Mouse (Mus musculus): Measurements from ENCODE around the gene Lrrk2. TPM values are rescaled to one million over a fixed set of nuclear protein-coding genes. Genes with fewer than 3 reads are reported as not detected.

Gene Lrrk2
- polyA plus RNA-seq, 1 experiment from 2014 or later = 4.2 TPM

GRCm38 (mm10) chr15:91658227-91658626 lies 14.7 kb upstream of the Lrrk2 start:
- H3K4me3 ChIP-seq (ENCODE audit: low read depth, low read length) = no peak overlapping the region
- WGBS = 88% methylated on average over 6 of the region's 6 CpGs
- TF ChIP-seq EP300 (optimal IDR thresholded peaks at IDR 0.05) = no peak
- H3K36me3 ChIP-seq (ENCODE audit: control insufficient read depth, insufficient read depth, low read length) = no peaks in the 10 kb centered on the region
- ATAC-seq (ENCODE audit: low FRiP score, low TSS enrichment) (no peak), DNase-seq (ENCODE audit: low spot score) (no peak)
- no peak overlapping the region for H3K4me2 ChIP-seq (replicated peaks; ENCODE audit: low read depth)
- H3K9ac ChIP-seq (ENCODE audit: low read length) = no peak overlapping the region
- no peak overlapping the region for H3K27ac ChIP-seq (replicated peaks)
- no peaks in the 10 kb centered on the region for H3K27me3 ChIP-seq (ENCODE audit: control insufficient read depth, insufficient read depth, low read length)
- H3K4me1 ChIP-seq (replicated peaks; ENCODE audit: control insufficient read depth, insufficient read depth) = no peaks in the 10 kb centered on the region
- no peaks in the 10 kb centered on the region for H3K9me3 ChIP-seq (ENCODE audit: control insufficient read depth, low read length)

- Histone ChIP-seq H3K36me3 (ENCODE audit: control insufficient read depth, insufficient read depth, low read length) (no peaks in the 10 kb centered on the region), H3K4me3 (ENCODE audit: low read depth, low read length) (no peak overlapping the region), H3K27me3 (ENCODE audit: control insufficient read depth, insufficient read depth, low read length) (no peaks in the 10 kb centered on the region), H3K4me2 (replicated peaks; ENCODE audit: low read depth) (no peak overlapping the region), H3K9ac (ENCODE audit: low read length) (no peak overlapping the region), H3K9me3 (ENCODE audit: control insufficient read depth, low read length) (no peaks in the 10 kb centered on the region), H3K4me1 (replicated peaks; ENCODE audit: control insufficient read depth, insufficient read depth) (no peaks in the 10 kb centered on the region), H3K27ac (replicated peaks) (no peak overlapping the region)
- DNase-seq (ENCODE audit: low spot score) (no peak), ATAC-seq (ENCODE audit: low FRiP score, low TSS enrichment) (no peak)
- TF ChIP-seq CTCF (IDR thresholded peaks at IDR 0.05; ENCODE audit: low read depth) (no peak), EP300 (optimal IDR thresholded peaks at IDR 0.05) (no peak)
- 79% methylated on average over 6 of the region's 6 CpGs for WGBS
Observed at GRCm38 (mm10) chr15:91660277-91661078, 12.5 kb upstream of the Lrrk2 start.

GRCm38 (mm10) chr15:91661079-91661369 lies 12.0 kb upstream of the Lrrk2 start:
- WGBS = 81% methylated on average over 6 of the region's 6 CpGs
- no peaks in the 10 kb centered on the region for H3K9me3 ChIP-seq (ENCODE audit: control insufficient read depth, low read length)
- DNase-seq (ENCODE audit: low spot score) (no peak), ATAC-seq (ENCODE audit: low FRiP score, low TSS enrichment) (no peak)
- no peak overlapping the region for H3K9ac ChIP-seq (ENCODE audit: low read length)
- no peaks in the 10 kb centered on the region for H3K4me1 ChIP-seq (replicated peaks; ENCODE audit: control insufficient read depth, insufficient read depth)
- no peak for TF ChIP-seq EP300 (optimal IDR thresholded peaks at IDR 0.05)
- no peak for TF ChIP-seq CTCF (IDR thresholded peaks at IDR 0.05; ENCODE audit: low read depth)
- no peak overlapping the region for H3K4me2 ChIP-seq (replicated peaks; ENCODE audit: low read depth)
- no peak overlapping the region for H3K27ac ChIP-seq (replicated peaks)
- no peak overlapping the region for H3K4me3 ChIP-seq (ENCODE audit: low read depth, low read length)
- H3K27me3 ChIP-seq (ENCODE audit: control insufficient read depth, insufficient read depth, low read length) = no peaks in the 10 kb centered on the region
- no peaks in the 10 kb centered on the region for H3K36me3 ChIP-seq (ENCODE audit: control insufficient read depth, insufficient read depth, low read length)

- H3K27me3 ChIP-seq (ENCODE audit: control insufficient read depth, insufficient read depth, low read length) = no peaks in the 10 kb centered on the region
- no peaks in the 10 kb centered on the region for H3K9me3 ChIP-seq (ENCODE audit: control insufficient read depth, low read length)
- no peak for TF ChIP-seq EP300 (optimal IDR thresholded peaks at IDR 0.05)
- no peak for TF ChIP-seq CTCF (IDR thresholded peaks at IDR 0.05; ENCODE audit: low read depth)
- H3K4me3 ChIP-seq (ENCODE audit: low read depth, low read length) = no peak overlapping the region
- no peaks in the 10 kb centered on the region for H3K4me1 ChIP-seq (replicated peaks; ENCODE audit: control insufficient read depth, insufficient read depth)
- ATAC-seq (ENCODE audit: low FRiP score, low TSS enrichment) = no peak
- WGBS = 61% methylated on average over 10 of the region's 10 CpGs
- DNase-seq (ENCODE audit: low spot score) = no peak
- H3K27ac ChIP-seq (replicated peaks) = no peak overlapping the region
- no peaks in the 10 kb centered on the region for H3K36me3 ChIP-seq (ENCODE audit: control insufficient read depth, insufficient read depth, low read length)
- no peak overlapping the region for H3K9ac ChIP-seq (ENCODE audit: low read length)
- no peak overlapping the region for H3K4me2 ChIP-seq (replicated peaks; ENCODE audit: low read depth)
Observed at GRCm38 (mm10) chr15:91664586-91665132, 8.3 kb upstream of the Lrrk2 start.

GRCm38 (mm10) chr15:91665530-91665929 lies 7.4 kb upstream of the Lrrk2 start:
- WGBS = 88% methylated on average over 6 of the region's 6 CpGs
- Histone ChIP-seq H3K9ac (ENCODE audit: low read length) (no peak overlapping the region), H3K9me3 (ENCODE audit: control insufficient read depth, low read length) (no peaks in the 10 kb centered on the region), H3K4me2 (replicated peaks; ENCODE audit: low read depth) (no peak overlapping the region), H3K36me3 (ENCODE audit: control insufficient read depth, insufficient read depth, low read length) (no peaks in the 10 kb centered on the region), H3K27me3 (ENCODE audit: control insufficient read depth, insufficient read depth, low read length) (no peaks in the 10 kb centered on the region), H3K27ac (replicated peaks) (no peak overlapping the region), H3K4me1 (replicated peaks; ENCODE audit: control insufficient read depth, insufficient read depth) (no peaks in the 10 kb centered on the region), H3K4me3 (ENCODE audit: low read depth, low read length) (no peak overlapping the region)
- ATAC-seq (ENCODE audit: low FRiP score, low TSS enrichment) (no peak), DNase-seq (ENCODE audit: low spot score) (no peak)
- TF ChIP-seq CTCF (IDR thresholded peaks at IDR 0.05; ENCODE audit: low read depth) = no peak
- no peak for TF ChIP-seq EP300 (optimal IDR thresholded peaks at IDR 0.05)

- no peak for ATAC-seq (ENCODE audit: low FRiP score, low TSS enrichment)
- TF ChIP-seq EP300 (optimal IDR thresholded peaks at IDR 0.05) (no peak), CTCF (IDR thresholded peaks at IDR 0.05; ENCODE audit: low read depth) (no peak)
- Histone ChIP-seq H3K27me3 (ENCODE audit: control insufficient read depth, insufficient read depth, low read length) (no peaks in the 10 kb centered on the region), H3K27ac (replicated peaks) (no peak overlapping the region), H3K4me2 (replicated peaks; ENCODE audit: low read depth) (no peak overlapping the region), H3K9me3 (ENCODE audit: control insufficient read depth, low read length) (no peaks in the 10 kb centered on the region), H3K36me3 (ENCODE audit: control insufficient read depth, insufficient read depth, low read length) (no peaks in the 10 kb centered on the region), H3K4me3 (ENCODE audit: low read depth, low read length) (no peak overlapping the region), H3K4me1 (replicated peaks; ENCODE audit: control insufficient read depth, insufficient read depth) (no peaks in the 10 kb centered on the region), H3K9ac (ENCODE audit: low read length) (no peak overlapping the region)
- no peak for DNase-seq (ENCODE audit: low spot score)
- WGBS = 84% methylated on average over 2 of the region's 2 CpGs
Observed at GRCm38 (mm10) chr15:91671216-91671615, 1.8 kb upstream of the Lrrk2 start.
